Mouse (Mus musculus): ENCODE data around the gene Rfc4.
"Not testable (repeated sequence)": the region's sequence is repeated elsewhere in the genome, so short reads cannot be mapped to it uniquely, and the experiment has no call there.

DNA sequence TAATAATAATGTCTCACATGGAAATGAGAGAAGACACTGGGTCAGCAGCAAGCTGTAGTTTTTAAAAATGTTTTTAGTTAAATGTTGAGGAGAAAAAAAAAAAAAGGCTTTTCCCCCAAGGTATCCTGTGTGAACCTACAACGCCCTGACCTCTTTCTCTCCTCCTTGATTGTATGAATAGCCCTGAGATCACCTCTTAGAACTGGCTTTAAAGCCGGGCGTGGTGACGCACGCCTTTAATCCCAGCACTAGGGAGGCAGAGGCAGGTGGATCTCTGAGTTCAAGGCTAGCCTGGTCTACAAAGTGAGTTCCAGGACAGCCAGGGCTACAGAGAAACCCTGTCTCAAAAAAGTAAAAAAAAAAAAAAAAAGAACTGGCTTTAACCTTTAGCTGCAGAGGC lies 32.0 kb downstream of the Rfc4 start:
- not testable (repeated sequence) for TF ChIP-seq MYOG (IDR thresholded peaks at IDR 0.05; ENCODE audit: control insufficient read depth in 1 of 3, insufficient read depth in 1 of 3, insufficient read length in 2 of 3, low read depth in 2 of 3); USF1 (IDR thresholded peaks at IDR 0.05; ENCODE audit: low read depth); E2F4 (IDR thresholded peaks at IDR 0.05; ENCODE audit: insufficient read depth); CEBPB (IDR thresholded peaks at IDR 0.05; ENCODE audit: insufficient read depth, poor library complexity, severe bottlenecking); POLR2A (IDR thresholded peaks at IDR 0.05; ENCODE audit: insufficient read length, low read depth); POLR2AphosphoS2 (IDR thresholded peaks at IDR 0.05; ENCODE audit: insufficient read length, low read depth); MYOD1 (IDR thresholded peaks at IDR 0.05; ENCODE audit: control insufficient read depth in 1 of 3, insufficient read length in 2 of 3, low read depth in 2 of 3)

Data from myocyte (in vitro differentiated cells).